Mouse (Mus musculus) cerebellum, adult 9-11 months (tissue): Measurements from ENCODE around the gene Elp5.
"Not testable (repeated sequence)": the region's sequence is repeated elsewhere in the genome, so short reads cannot be mapped to it uniquely, and the experiment has no call there.

ENCODE experiments used
- DNase-seq: peaks from one replicate; pipeline ENCODE4 v3.0.0; 2022

The Elp5 gene

DNA sequence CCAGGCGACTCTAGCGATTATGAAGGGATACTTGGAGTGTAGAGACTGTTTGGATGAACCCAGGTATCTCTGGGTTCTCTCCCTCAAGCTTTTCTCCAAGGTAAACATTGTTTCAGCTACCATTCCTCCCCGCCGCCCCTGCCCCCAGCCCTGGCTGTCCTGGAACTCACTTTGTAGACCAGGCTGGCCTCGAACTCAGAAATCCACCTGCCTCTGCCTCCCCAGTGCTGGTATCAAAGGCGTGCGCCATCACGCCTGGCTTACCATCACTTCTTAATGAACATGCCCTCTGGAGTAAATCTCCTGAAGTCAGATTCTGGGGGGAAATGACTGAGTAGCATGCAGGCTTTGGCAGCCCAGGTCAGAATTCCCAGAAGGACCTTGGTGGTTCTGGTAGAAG, at the start of gene Elp5:
Elp5 (minus strand) TSS at position 293 of the 400 bp plus-strand sequence.
- peak; percentile 43 for DNase-seq

GRCm38 (mm10) chr11:70031321-70031670, 49.0 kb upstream of the Elp5 start:
- peak; percentile 47 for DNase-seq

DNA sequence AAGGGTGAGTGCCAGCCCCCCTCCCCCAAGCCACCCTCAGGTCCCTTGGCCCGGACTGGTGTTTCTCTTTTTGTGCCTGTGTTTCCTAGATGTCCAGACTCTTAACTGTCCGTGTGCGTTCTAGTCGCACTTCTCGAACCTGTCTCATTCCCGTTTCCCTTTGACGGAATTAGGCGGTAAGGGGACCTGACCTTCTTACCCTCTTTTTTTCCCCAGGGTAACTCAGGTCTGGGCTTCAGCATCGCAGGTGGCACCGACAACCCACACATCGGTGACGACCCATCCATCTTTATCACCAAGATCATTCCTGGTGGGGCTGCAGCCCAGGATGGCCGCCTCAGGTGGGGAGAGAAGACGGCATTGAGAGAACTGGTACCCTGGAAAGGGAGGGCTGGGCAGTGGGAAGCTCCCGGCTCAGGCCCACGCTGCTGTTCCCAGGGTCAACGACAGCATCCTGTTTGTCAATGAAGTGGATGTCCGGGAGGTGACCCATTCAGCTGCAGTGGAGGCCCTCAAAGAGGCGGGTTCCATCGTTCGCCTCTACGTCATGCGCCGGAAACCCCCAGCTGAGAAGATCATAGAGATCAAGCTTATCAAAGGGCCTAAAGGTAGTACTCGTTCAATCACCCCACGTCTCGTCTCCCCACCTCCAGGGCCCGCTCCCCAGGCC, 48.5 kb upstream of the Elp5 start:
- no peak for DNase-seq

DNA sequence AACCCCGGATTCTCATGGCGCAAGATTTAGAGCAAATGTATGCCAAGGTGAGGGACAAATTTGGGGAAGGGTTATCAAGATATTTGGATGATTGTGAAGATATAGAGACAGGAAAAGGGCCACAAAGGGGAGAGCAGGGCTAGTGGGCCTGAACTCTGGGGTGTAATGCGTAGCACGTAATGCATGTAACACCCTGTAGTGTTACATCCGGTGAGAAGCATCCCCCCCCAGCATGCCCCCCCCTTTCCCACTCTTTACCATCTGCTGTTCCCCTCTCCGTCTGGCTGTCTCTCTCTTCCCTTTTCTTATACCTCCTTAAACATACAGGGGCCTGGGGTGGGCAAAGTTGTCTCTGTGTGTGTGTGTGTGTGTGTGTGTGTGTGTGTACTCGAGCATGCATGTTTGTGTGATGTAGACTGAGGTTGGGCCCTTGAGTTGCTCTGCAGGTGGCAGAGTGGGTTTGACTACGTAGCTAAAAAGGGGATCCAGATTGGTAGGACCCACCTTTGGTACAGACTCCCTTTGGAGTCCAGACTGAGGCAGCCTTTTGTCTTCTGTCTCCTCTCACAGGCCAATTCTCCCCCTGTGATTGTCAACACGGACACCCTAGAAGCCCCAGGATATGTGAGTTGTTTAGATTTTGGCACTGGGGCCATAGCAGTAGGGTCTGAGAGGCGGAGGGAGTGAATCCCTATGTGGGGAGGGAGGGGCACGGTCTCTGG, 47.7 kb upstream of the Elp5 start:
- no peak for DNase-seq

DNA sequence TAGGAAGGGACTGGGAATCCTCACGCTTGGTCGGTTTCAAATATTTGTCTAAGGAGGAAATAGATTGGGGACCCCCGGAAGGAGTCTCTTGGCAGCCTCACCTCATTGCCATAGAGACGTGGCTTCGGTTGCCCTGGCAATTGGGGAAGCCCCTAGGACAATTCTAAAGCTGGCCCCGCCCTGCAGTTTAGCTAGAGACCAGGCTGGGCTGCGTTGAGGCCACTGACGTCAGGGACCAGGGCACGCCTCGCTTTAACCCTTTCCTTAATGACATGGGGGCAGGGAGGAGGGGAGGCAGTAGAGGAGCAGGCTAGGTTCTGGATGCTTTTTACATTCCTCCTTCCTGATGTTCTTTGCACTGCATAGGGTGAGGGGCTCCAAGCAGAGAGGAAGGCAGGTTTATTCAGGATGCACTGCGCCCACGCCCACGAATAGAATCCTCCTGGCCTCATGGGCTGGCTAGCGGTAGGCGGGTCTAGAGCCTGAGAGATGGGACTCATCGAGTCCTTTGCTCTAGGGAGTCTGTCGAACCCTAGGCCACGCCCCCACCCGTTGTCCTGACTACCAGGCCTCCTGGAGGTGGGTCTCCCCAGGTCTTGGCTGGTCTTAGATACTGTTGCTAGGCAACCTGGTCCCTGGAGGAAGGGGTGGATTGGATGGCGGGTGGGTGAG, 46.9 kb upstream of the Elp5 start:
- peak; percentile 83 for DNase-seq

DNA sequence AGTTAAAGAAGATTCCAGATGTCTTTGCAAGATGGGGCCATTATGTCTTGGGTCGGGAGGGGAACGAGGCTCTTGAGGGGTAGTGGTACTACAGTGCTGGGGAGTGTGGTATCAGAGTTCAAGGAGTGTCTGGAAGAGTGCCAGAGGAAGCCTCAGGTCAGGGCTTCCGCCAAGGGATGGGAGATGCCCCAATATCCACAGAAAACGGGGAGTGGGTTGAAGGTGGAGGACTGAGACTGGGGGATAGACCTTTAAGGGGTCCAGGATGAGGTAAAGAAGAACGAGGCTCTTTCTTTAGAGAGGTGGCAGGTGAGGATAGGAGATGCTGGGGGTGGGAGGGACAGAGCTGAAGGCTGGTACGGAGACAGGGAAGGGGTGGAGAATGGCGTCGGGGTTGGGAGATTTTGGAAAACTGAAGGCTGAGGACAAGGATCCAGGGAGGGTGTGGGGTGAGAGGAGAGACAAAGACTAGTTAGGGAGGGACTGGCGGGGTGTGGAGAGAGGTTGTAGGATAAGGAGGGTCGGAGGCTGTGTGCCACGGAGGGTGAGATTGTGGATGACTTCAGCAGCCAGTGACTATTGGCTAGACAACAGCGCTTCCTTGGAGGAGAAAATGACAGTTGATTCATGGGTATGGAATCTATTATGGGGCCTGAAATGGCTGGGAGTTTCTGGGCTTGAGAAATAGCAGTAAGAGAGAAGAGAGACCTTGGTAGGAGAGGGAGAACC, 46.2 kb upstream of the Elp5 start:
- peak; percentile 63 for DNase-seq

GRCm38 (mm10) chr11:70027397-70027796, 45.1 kb upstream of the Elp5 start:
- peak; percentile 84 for DNase-seq

DNA sequence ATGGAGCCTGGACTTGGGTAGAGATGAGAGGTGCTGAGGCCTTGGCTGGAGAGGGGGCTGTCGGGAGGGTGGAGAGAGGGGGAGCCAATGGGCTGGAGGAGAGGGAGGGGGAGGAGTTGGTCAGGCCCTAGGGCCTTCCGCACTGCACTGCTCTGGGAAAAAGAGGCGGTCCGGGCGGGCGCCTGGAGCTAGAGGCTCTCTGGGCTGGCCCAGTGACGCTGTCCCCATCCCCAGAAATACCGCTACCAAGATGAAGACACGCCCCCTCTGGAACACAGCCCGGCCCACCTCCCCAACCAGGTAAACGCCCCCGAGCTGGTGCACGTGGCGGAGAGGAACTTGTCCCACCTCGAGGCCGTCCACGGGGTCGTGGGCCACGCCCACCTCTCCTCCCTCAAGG, 44.4 kb upstream of the Elp5 start:
- DNase-seq, result peak; percentile 82

GRCm38 (mm10) chr11:70024151-70024514, 41.8 kb upstream of the Elp5 start:
- DNase-seq, result peak; percentile 55

- peak; percentile 47 for DNase-seq
Measured at GRCm38 (mm10) chr11:70023481-70024150, 41.3 kb upstream of the Elp5 start.

GRCm38 (mm10) chr11:70021264-70022132, 39.2 kb upstream of the Elp5 start:
- peak; percentile 98 for DNase-seq

DNA sequence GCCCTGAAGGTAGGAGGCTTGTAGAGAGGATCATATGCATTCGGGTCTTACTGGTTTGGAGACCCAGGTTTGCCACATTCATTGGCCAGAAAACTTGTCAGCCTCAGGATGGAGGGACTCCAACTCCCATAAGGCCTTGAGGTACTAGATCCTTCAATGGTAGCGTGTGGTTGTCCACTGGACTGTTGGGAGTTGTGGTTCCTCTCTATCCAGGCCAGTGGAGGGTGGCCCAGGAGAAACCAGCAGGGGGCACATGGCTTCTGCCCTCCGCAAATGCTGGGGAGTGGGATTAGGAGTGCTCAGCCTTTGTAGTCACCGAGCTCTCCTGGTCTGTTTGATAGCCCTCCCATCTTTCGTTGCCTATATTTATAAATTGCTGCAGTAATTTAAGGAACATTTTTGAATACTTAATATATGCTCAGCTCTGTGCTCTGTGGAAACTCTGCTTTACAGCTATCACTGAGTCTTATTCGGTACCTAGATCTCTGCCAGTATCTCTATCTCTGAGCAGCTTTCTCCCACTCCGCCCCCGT, 38.5 kb upstream of the Elp5 start:
- DNase-seq, result peak; percentile 89

- DNase-seq, result peak; percentile 78
Measured at GRCm38 (mm10) chr11:70020022-70020631, 37.8 kb upstream of the Elp5 start.

GRCm38 (mm10) chr11:70019495-70020021, 37.2 kb upstream of the Elp5 start:
- DNase-seq, result peak; percentile 74

DNA sequence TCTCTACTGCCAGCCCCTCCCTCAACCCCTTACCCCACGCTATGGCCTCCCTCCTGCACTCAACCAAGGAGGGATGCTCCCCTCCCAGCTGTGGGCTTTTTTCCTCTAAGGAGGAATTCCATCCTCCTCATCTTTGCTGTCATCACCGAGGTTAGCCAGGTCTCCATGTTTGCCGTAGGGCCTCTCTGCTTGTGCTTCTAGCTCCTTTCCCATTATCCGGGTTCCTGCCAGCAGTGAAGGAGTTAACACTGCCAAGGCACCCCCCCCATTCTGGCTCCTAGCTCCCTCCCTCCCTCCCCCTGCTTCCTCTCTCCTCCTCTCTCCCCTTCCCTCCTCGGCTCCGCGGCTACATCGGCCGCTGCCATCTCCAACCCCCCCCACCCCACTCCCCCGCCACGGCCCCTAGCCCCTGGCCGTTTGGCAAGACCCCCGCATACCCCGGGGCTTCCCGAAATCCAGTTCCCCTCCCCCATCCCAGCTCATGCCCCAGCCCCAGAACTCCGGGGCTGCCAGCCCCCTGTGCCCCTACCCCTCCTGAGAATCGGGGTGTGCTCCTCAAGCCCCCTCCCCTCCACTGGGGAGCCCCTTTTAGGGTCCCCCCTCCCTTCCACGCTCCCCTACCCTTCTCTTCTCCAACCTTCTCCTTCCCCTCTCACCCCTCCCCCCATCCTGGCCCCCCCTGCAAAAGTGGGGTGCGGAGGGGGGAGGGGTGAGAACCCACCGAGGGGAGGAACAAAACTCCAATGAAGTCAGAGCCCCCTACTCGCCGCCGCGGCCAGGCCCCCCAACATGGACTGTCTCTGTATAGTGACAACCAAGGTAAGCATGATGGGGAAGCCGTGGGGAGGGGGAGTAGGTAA, 36.0 kb upstream of the Elp5 start:
- peak; percentile 81 for DNase-seq

- no peak for DNase-seq
Measured at GRCm38 (mm10) chr11:70017199-70017767, 35.0 kb upstream of the Elp5 start.

GRCm38 (mm10) chr11:70016669-70017068, 34.4 kb upstream of the Elp5 start, which contains the start of gene Dlg4:
Gene Dlg4 (plus strand): TSS chr11:70016942.
- no peak for DNase-seq

DNA sequence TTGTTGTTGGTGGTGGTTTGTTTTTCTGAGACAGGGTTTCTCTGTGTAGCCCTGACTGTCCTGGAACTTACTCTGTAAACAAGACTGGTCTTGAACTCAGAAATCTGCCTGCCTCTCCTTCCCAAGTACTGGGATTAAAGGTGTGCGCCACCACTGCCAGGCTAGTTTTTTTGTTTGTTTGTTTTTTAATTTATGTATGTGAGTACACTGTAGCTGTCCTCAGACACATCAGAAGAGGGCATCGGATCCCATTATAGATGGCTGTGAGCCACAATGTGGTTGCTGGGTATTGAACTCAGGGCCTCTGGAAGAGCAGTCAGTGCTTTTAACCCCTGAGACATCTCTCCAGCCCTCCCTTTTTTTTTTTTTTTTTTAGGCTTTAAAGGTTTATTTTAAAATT, 33.9 kb upstream of the Elp5 start:
- DNase-seq, result not testable (repeated sequence)

GRCm38 (mm10) chr11:70015677-70016076, 33.4 kb upstream of the Elp5 start:
- DNase-seq, result no peak
